Mouse (Mus musculus) embryonic facial prominence, embryonic 12.5 days (tissue): ENCODE data around the gene Lonp2. TPM values are rescaled to one million over a fixed set of nuclear protein-coding genes. Genes with fewer than 3 reads are reported as not detected.

Experiments
- ATAC-seq: fragments of 200-750 bp; cut with Nextera tagmentation; 2 replicates; pipeline ENCODE4 v1.8.0; 2017; ENCODE audit not compliant: insufficient number of reproducible peaks, insufficient read depth, low FRiP score, low TSS enrichment
- H3K27ac ChIP-seq: fragments of 300-500 bp; sonication (generic); 2 replicates; pipeline ENCODE4 v1.5.1; 2016; ENCODE audit warnings: mild to moderate bottlenecking
- H3K27me3 ChIP-seq: fragments of 300-500 bp; sonication (generic); 2 replicates; pipeline ENCODE4 v1.6.1; 2016; ENCODE audit warnings: mild to moderate bottlenecking, moderate library complexity
- H3K36me3 ChIP-seq: fragments of 300-500 bp; sonication (generic); 2 replicates; pipeline ENCODE4 v1.6.1; 2016; ENCODE audit warnings: mild to moderate bottlenecking
- H3K4me1 ChIP-seq: fragments of 300-500 bp; sonication (generic); 2 replicates; pipeline ENCODE4 v1.6.1; 2016
- H3K4me2 ChIP-seq: fragments of 300-500 bp; sonication (generic); replicated peaks from 2 replicates; pipeline ENCODE4 v1.6.1; 2016; ENCODE audit warnings: mild to moderate bottlenecking, moderate library complexity
- H3K4me3 ChIP-seq: fragments of 300-500 bp; sonication (generic); 2 replicates; pipeline ENCODE4 v1.5.1; 2016; ENCODE audit warnings: mild to moderate bottlenecking
- H3K9ac ChIP-seq: fragments of 300-500 bp; sonication (generic); 2 replicates; pipeline ENCODE4 v1.6.1; 2016; ENCODE audit warnings: mild to moderate bottlenecking, moderate library complexity
- H3K9me3 ChIP-seq: fragments of 300-500 bp; sonication (generic); 2 replicates; pipeline ENCODE4 v1.6.1; 2016; ENCODE audit warnings: mild to moderate bottlenecking, moderate library complexity
- WGBS: fragments of 180-500 bp; shearing (Covaris S2); methylation state at CpG from one replicate; pipeline ENCODE4 v1.1.7; 2016; 5-methylcytosine and 5-hydroxymethylcytosine counted together
- polyA plus RNA-seq: library from polyadenylated mRNA; unstranded; fragments of >200 nt; fragmentation: Nextera tagmentation; extraction: Ambion mirVana; gene quantifications from 2 replicates; pipeline ENCODE4 v1.2.1, GENCODE M21; 2016

Lonp2 gene
- polyA plus RNA-seq, 1 experiment from 2014 or later, result 67.9 TPM

GRCm38 (mm10) chr8:86740899-86741298 is 117.1 kb downstream of the Lonp2 start:
- Histone ChIP-seq H3K4me3 (no peak overlapping the region), H3K27ac (no peak overlapping the region), H3K36me3 (no peaks in the 10 kb centered on the region), H3K4me1 (peaks cover 13% of the 10 kb centered on the region), H3K27me3 (no peaks in the 10 kb centered on the region), H3K9me3 (no peaks in the 10 kb centered on the region), H3K4me2 (no peak overlapping the region), H3K9ac (no peak overlapping the region)
- no peak for ATAC-seq

DNA sequence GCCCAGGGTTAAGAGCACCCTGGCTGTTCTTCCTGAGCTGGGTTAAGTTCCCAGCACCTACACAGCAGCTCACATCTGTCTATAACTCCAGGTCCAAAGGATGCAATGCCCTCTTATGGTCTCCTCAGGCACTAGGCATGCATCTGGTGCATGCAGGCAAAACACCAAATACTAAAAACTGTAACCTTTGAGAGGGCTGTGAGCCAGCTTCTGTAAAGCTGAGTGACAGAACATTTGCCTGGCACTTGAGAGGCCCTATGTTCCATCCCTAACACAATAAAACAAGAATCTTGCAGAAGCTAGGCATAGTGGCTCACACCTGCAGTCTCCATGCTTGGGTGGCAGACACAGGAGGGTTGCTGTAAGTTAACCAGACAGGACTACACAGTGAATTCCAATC is 117.8 kb downstream of the Lonp2 start:
- H3K4me3 ChIP-seq, result no peak overlapping the region
- H3K27me3 ChIP-seq, result no peaks in the 10 kb centered on the region
- H3K9ac ChIP-seq, result no peak overlapping the region
- H3K9me3 ChIP-seq, result no peaks in the 10 kb centered on the region
- H3K36me3 ChIP-seq, result no peaks in the 10 kb centered on the region
- no peak for ATAC-seq
- H3K27ac ChIP-seq, result no peak overlapping the region
- H3K4me2 ChIP-seq, result no peak overlapping the region
- H3K4me1 ChIP-seq, result peaks cover 13% of the 10 kb centered on the region

DNA sequence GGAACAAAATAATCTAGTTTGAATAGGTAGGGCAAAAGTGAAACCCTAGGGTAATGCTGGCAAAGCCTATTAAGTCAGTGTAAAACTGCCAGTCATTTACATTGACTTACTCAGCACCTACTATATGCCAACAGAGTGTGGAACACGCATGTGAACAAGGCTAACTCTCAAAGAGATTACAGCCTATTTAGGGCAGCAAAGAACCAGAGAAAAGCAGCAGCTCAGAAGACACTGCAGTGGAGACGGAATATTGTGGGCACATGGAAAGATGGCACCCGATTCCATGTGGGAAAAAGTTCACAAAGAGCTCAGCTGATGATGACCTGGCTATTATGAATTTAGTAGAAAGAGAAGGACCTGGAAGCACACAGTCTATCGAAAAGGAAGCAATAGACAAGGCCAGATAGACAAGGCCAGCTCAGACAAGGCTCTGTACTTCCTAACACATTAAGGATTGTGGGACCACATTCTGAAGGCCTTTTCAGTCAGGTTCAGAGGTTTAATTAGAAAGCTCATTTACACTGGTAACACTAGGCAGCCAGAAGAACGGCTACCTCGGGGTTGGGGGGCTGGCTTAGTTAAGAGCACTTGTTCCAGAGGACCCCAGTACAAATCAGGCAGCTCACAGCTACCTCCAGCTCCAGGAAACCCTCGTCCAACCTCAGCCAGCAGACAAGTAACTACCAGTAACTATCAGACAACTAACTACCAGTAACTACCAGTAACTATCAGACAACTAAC is 118.9 kb downstream of the Lonp2 start:
- Histone ChIP-seq H3K27ac (no peak overlapping the region), H3K27me3 (no peaks in the 10 kb centered on the region), H3K4me3 (no peak overlapping the region), H3K36me3 (no peaks in the 10 kb centered on the region), H3K9ac (no peak overlapping the region), H3K9me3 (no peaks in the 10 kb centered on the region), H3K4me1 (peaks cover 13% of the 10 kb centered on the region), H3K4me2 (no peak overlapping the region)
- no peak for ATAC-seq
- 80% methylated on average over 7 of the region's 7 CpGs for WGBS

GRCm38 (mm10) chr8:86744313-86745220 is 120.7 kb downstream of the Lonp2 start:
- H3K9ac ChIP-seq, result peak overlapping the region; percentile 99
- peak overlapping the region; percentile 63 for H3K4me2 ChIP-seq
- ATAC-seq, result no peak
- H3K9me3 ChIP-seq, result no peaks in the 10 kb centered on the region
- no peaks in the 10 kb centered on the region for H3K36me3 ChIP-seq
- H3K4me3 ChIP-seq, result peak overlapping the region; percentile 90
- peaks cover 13% of the 10 kb centered on the region for H3K4me1 ChIP-seq
- H3K27ac ChIP-seq, result peak overlapping the region; percentile 98
- no peaks in the 10 kb centered on the region for H3K27me3 ChIP-seq
- WGBS, result 4% methylated on average over 18 of the region's 18 CpGs

DNA sequence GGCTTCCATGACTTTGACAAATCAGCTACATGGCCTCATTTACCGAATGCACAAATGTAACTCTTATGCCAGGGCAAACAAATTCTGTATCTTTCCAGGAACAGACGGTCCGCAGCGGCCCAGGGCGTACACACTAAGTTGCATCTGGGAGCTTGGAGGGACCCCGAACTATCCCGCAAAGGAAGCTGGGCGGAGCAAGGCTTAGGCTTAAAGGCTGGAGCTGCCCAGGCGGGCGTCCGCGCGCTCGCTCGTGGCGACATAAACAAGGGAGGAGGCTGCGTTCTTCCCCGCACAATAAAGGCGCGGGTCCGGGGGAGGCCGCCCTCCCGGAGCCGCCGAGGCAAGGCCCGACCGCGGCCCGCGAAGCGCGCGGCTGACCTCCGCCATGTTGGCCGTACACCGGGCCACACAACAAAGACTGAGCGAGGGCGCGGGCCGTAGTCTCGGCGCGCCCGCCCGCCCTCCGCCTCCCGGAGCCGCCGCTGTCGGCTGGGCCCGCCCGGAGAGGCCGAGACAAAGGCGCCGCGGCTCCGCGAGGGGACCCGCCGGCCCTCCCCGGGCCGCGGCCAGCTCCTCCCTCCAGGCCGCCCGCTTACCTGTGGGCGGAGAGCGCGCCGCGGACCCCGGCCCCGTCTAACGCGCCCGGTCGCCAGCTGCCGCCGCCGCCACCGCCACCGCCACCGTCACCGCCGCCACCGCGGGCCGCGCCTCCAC is 121.5 kb downstream of the Lonp2 start, which contains the start of the genes Gm10638 and Siah1a:
Gene Gm10638, plus strand, starts transcription at position 479 of the 714 bp plus-strand sequence.
Gene Siah1a, minus strand, starts transcription at position 714 of the 714 bp plus-strand sequence.
- Histone ChIP-seq H3K36me3 (no peaks in the 10 kb centered on the region), H3K9ac (peak within 1 kb of the TSS; percentile 99), H3K4me2 (peak within 1 kb of the TSS; percentile 63), H3K4me1 (peaks cover 13% of the 10 kb centered on the region), H3K27me3 (no peaks in the 10 kb centered on the region), H3K27ac (peak within 1 kb of the TSS; percentile 98), H3K4me3 (peak within 1 kb of the TSS; percentile 90), H3K9me3 (no peaks in the 10 kb centered on the region)
- peak; percentile 76 for ATAC-seq
- WGBS, result under 1% methylated on average over 58 of the region's 88 CpGs

GRCm38 (mm10) chr8:86745935-86746441 is 122.1 kb downstream of the Lonp2 start:
- Histone ChIP-seq H3K27ac (peak overlapping the region; percentile 98), H3K4me1 (peaks cover 13% of the 10 kb centered on the region), H3K4me2 (peak overlapping the region; percentile 63), H3K9ac (peak overlapping the region; percentile 99), H3K9me3 (no peaks in the 10 kb centered on the region), H3K27me3 (no peaks in the 10 kb centered on the region), H3K4me3 (peak overlapping the region; percentile 90), H3K36me3 (no peaks in the 10 kb centered on the region)
- under 1% methylated on average over 42 of the region's 70 CpGs for WGBS
- ATAC-seq, result peak; percentile 87

DNA sequence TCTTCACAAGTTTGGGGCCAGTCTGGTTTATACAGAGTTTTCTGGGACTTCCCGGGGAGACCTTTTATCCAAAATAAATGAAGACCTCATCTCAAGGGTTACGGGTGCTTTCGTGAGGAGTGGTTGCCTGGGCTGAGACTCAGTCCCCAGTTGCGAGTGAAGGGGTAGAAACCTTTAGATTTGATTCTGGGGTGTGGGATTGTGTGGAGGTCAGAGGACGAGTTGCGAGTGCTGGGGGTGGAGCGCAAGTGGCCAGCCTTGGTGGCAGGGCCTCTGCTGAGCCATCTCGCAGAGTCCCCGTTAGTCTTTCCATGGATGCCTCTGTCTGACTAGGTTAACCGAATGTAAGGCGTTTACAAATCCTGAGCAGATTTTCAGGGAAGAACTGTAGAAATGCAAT is 122.7 kb downstream of the Lonp2 start:
- peak; percentile 12; the same call in 1 of the 2 replicates for ATAC-seq

GRCm38 (mm10) chr8:86749842-86750241 is 126.0 kb downstream of the Lonp2 start:
- Histone ChIP-seq H3K9ac (no peak overlapping the region), H3K9me3 (no peaks in the 10 kb centered on the region), H3K27ac (no peak overlapping the region), H3K4me1 (no peaks in the 10 kb centered on the region), H3K4me3 (no peak overlapping the region), H3K4me2 (no peak overlapping the region), H3K36me3 (no peaks in the 10 kb centered on the region), H3K27me3 (no peaks in the 10 kb centered on the region)
- WGBS, result 61% methylated on average over 2 of the region's 2 CpGs
- no peak for ATAC-seq

More for the DNA sequence above, 122.7 kb downstream of the Lonp2 start:
- peaks cover 13% of the 10 kb centered on the region for H3K4me1 ChIP-seq
- H3K9ac ChIP-seq, result peak overlapping the region; percentile 99
- H3K4me3 ChIP-seq, result peak overlapping the region; percentile 90
- H3K27ac ChIP-seq, result peak overlapping the region; percentile 98
- H3K36me3 ChIP-seq, result no peaks in the 10 kb centered on the region
- H3K4me2 ChIP-seq, result peak overlapping the region; percentile 63
- H3K27me3 ChIP-seq, result no peaks in the 10 kb centered on the region
- H3K9me3 ChIP-seq, result no peaks in the 10 kb centered on the region
- WGBS, result 2% methylated on average over 11 of the region's 11 CpGs

- ATAC-seq, result no peak
- WGBS, result 26% methylated on average over 23 of the region's 23 CpGs
- H3K4me3 ChIP-seq, result no peak overlapping the region
- H3K27ac ChIP-seq, result no peak overlapping the region
- peak overlapping the region; percentile 7 for H3K4me2 ChIP-seq
- H3K9me3 ChIP-seq, result no peaks in the 10 kb centered on the region
- no peak overlapping the region for H3K9ac ChIP-seq
- H3K27me3 ChIP-seq, result 0 out of 2 replicates have a peak, but pooled peaks cover 6% of the 10 kb centered on the region
- H3K4me1 ChIP-seq, result no peaks in the 10 kb centered on the region
- H3K36me3 ChIP-seq, result no peaks in the 10 kb centered on the region
These were observed 133.3 kb downstream of the Lonp2 start for GRCm38 (mm10) chr8:86756948-86757733.

- no peaks in the 10 kb centered on the region for H3K9me3 ChIP-seq
- H3K9ac ChIP-seq, result no peak overlapping the region
- no peak overlapping the region for H3K4me3 ChIP-seq
- no peaks in the 10 kb centered on the region for H3K4me1 ChIP-seq
- WGBS, result 81% methylated on average over 3 of the region's 3 CpGs
- H3K4me2 ChIP-seq, result no peak overlapping the region
- no peaks in the 10 kb centered on the region for H3K36me3 ChIP-seq
- H3K27me3 ChIP-seq, result 0 out of 2 replicates have a peak, but pooled peaks cover 6% of the 10 kb centered on the region
- ATAC-seq, result no peak
- H3K27ac ChIP-seq, result no peak overlapping the region
These were observed 134.8 kb downstream of the Lonp2 start for GRCm38 (mm10) chr8:86758651-86759050.
